Mouse (Mus musculus): Measurements from ENCODE around the gene Fras1. TPM values are rescaled to one million over a fixed set of nuclear protein-coding genes. Genes with fewer than 3 reads are reported as not detected.

Fras1 gene
- polyA plus RNA-seq, 1 experiment: not detected

GRCm38 (mm10) chr5:96698972-96699371, 325.2 kb downstream of the Fras1 start:
- Histone ChIP-seq H3K4me1 (ENCODE audit: control insufficient read depth, insufficient read depth, low read length) (peaks cover 3% of the 10 kb centered on the region; the same call in 1 of the 2 replicates), H3K4me3 (ENCODE audit: insufficient read depth, low read depth, low read length) (no peak overlapping the region), H3K27ac (ENCODE audit: insufficient read depth, low read depth, low read length) (no peak overlapping the region)
- WGBS: 63% methylated on average over 8 of the region's 8 CpGs
- TF ChIP-seq POLR2A (IDR thresholded peaks at IDR 0.05; ENCODE audit: insufficient read depth, low read depth, low read length) (no peak), CTCF (IDR thresholded peaks at IDR 0.05; ENCODE audit: insufficient read depth, low read depth, low read length) (no peak)

GRCm38 (mm10) chr5:96702706-96703625, 329.2 kb downstream of the Fras1 start:
- WGBS: 69% methylated on average over 22 of the region's 22 CpGs
- no peak overlapping the region for H3K4me3 ChIP-seq (ENCODE audit: insufficient read depth, low read depth, low read length)
- peaks cover 3% of the 10 kb centered on the region; the same call in 1 of the 2 replicates for H3K4me1 ChIP-seq (ENCODE audit: control insufficient read depth, insufficient read depth, low read length)
- no peak overlapping the region for H3K27ac ChIP-seq (ENCODE audit: insufficient read depth, low read depth, low read length)
- TF ChIP-seq POLR2A (IDR thresholded peaks at IDR 0.05; ENCODE audit: insufficient read depth, low read depth, low read length) (no peak), CTCF (IDR thresholded peaks at IDR 0.05; ENCODE audit: insufficient read depth, low read depth, low read length) (no peak)

- H3K27ac ChIP-seq (ENCODE audit: insufficient read depth, low read depth, low read length): no peak overlapping the region
- H3K4me3 ChIP-seq (ENCODE audit: insufficient read depth, low read depth, low read length): no peak overlapping the region
- no peaks in the 10 kb centered on the region for H3K4me1 ChIP-seq (ENCODE audit: control insufficient read depth, insufficient read depth, low read length)
- TF ChIP-seq CTCF (IDR thresholded peaks at IDR 0.05; ENCODE audit: insufficient read depth, low read depth, low read length) (no peak), POLR2A (IDR thresholded peaks at IDR 0.05; ENCODE audit: insufficient read depth, low read depth, low read length) (no peak)
- WGBS: 86% methylated on average over 10 of the region's 10 CpGs
Measured at GRCm38 (mm10) chr5:96708515-96708914, 334.8 kb downstream of the Fras1 start.

GRCm38 (mm10) chr5:96712089-96712684, 338.4 kb downstream of the Fras1 start:
- Histone ChIP-seq H3K4me3 (ENCODE audit: insufficient read depth, low read depth, low read length) (no peak overlapping the region), H3K4me1 (ENCODE audit: control insufficient read depth, insufficient read depth, low read length) (no peaks in the 10 kb centered on the region), H3K27ac (ENCODE audit: insufficient read depth, low read depth, low read length) (no peak overlapping the region)
- WGBS: 79% methylated on average over 12 of the region's 12 CpGs
- TF ChIP-seq CTCF (IDR thresholded peaks at IDR 0.05; ENCODE audit: insufficient read depth, low read depth, low read length) (no peak), POLR2A (IDR thresholded peaks at IDR 0.05; ENCODE audit: insufficient read depth, low read depth, low read length) (no peak)

GRCm38 (mm10) chr5:96712799-96713198, 339.0 kb downstream of the Fras1 start:
- H3K4me3 ChIP-seq (ENCODE audit: insufficient read depth, low read depth, low read length): no peak overlapping the region
- WGBS: 94% methylated on average over 4 of the region's 4 CpGs
- no peaks in the 10 kb centered on the region for H3K4me1 ChIP-seq (ENCODE audit: control insufficient read depth, insufficient read depth, low read length)
- no peak overlapping the region for H3K27ac ChIP-seq (ENCODE audit: insufficient read depth, low read depth, low read length)
- no peak for TF ChIP-seq POLR2A (IDR thresholded peaks at IDR 0.05; ENCODE audit: insufficient read depth, low read depth, low read length)
- TF ChIP-seq CTCF (IDR thresholded peaks at IDR 0.05; ENCODE audit: insufficient read depth, low read depth, low read length): no peak

- TF ChIP-seq POLR2A (IDR thresholded peaks at IDR 0.05; ENCODE audit: insufficient read depth, low read depth, low read length): no peak
- no peak for TF ChIP-seq CTCF (IDR thresholded peaks at IDR 0.05; ENCODE audit: insufficient read depth, low read depth, low read length)
- Histone ChIP-seq H3K4me1 (ENCODE audit: control insufficient read depth, insufficient read depth, low read length) (no peaks in the 10 kb centered on the region), H3K4me3 (ENCODE audit: insufficient read depth, low read depth, low read length) (no peak overlapping the region), H3K27ac (ENCODE audit: insufficient read depth, low read depth, low read length) (no peak overlapping the region)
- WGBS: 61% methylated on average over 8 of the region's 8 CpGs
Measured at GRCm38 (mm10) chr5:96716273-96717034, 342.7 kb downstream of the Fras1 start.

GRCm38 (mm10) chr5:96717690-96718089, 343.9 kb downstream of the Fras1 start:
- no peaks in the 10 kb centered on the region for H3K4me1 ChIP-seq (ENCODE audit: control insufficient read depth, insufficient read depth, low read length)
- TF ChIP-seq POLR2A (IDR thresholded peaks at IDR 0.05; ENCODE audit: insufficient read depth, low read depth, low read length) (no peak), CTCF (IDR thresholded peaks at IDR 0.05; ENCODE audit: insufficient read depth, low read depth, low read length) (no peak)
- no peak overlapping the region for H3K4me3 ChIP-seq (ENCODE audit: insufficient read depth, low read depth, low read length)
- WGBS: 94% methylated on average over 4 of the region's 4 CpGs
- no peak overlapping the region for H3K27ac ChIP-seq (ENCODE audit: insufficient read depth, low read depth, low read length)

GRCm38 (mm10) chr5:96718601-96719000, 344.8 kb downstream of the Fras1 start:
- Histone ChIP-seq H3K27ac (ENCODE audit: insufficient read depth, low read depth, low read length) (no peak overlapping the region), H3K4me3 (ENCODE audit: insufficient read depth, low read depth, low read length) (no peak overlapping the region), H3K4me1 (ENCODE audit: control insufficient read depth, insufficient read depth, low read length) (no peaks in the 10 kb centered on the region)
- TF ChIP-seq POLR2A (IDR thresholded peaks at IDR 0.05; ENCODE audit: insufficient read depth, low read depth, low read length): no peak
- no peak for TF ChIP-seq CTCF (IDR thresholded peaks at IDR 0.05; ENCODE audit: insufficient read depth, low read depth, low read length)
- WGBS: 86% methylated on average over 5 of the region's 5 CpGs

All from olfactory bulb, adult 2 months (tissue).